Mouse (Mus musculus): Measurements from ENCODE around the gene Slain2. TPM values are rescaled to one million over a fixed set of nuclear protein-coding genes. Genes with fewer than 3 reads are reported as not detected.

Slain2 gene
- polyA plus RNA-seq (2014; fragmentation: Illumina TruSeq; extraction: RNeasy Lipid Tissue Mini Kit (QIAGEN cat#74804); ENCODE audit: low read depth, low replicate concordance) = 139 TPM

GRCm38 (mm10) chr5:72913648-72914557 lies at the start of gene Slain2:
Gene Slain2 (plus strand): TSS chr5:72914304.

DNA sequence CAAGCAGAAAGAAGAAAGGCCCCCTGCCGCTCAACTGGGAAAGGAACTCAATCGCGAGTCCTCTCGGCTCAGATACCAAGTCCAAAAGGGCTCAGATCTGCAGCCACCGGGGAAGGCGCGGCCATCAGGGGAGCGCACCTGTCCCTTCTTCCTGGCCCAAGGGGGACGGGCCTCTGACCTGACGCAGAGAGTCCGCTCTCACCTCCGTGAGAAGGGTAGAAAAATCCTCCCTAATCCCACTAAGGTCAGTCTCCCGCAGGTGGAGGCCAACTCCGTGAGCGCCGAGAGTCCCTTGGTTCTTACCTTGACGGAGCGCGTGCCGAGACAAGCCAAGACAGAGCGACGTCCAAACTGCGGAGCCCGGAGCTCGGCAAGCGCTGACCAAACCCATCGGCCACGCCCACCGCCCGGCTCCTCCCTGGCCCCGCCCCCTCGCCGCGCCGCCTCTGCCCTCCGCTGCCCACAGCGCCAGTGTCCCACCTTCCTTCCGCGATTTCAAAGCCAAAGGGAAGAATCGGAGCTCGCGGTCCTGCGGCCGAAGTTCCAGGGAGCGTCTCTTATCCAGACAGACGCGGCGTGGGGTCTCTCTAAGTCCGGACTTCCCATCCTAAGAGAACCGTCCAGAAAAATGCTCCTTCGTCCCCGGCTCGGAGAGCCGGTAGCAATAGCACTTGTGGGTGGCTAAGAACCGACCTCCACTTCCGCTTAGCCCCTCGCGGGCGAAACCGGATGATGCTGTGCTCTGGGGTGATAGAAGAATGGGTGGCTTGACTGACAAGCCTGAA lies 45.8 kb upstream of the Slain2 start, which contains the start of gene Tec:
Gene Tec, minus strand, starts transcription at position 393 of the 785 bp plus-strand sequence.

DNA sequence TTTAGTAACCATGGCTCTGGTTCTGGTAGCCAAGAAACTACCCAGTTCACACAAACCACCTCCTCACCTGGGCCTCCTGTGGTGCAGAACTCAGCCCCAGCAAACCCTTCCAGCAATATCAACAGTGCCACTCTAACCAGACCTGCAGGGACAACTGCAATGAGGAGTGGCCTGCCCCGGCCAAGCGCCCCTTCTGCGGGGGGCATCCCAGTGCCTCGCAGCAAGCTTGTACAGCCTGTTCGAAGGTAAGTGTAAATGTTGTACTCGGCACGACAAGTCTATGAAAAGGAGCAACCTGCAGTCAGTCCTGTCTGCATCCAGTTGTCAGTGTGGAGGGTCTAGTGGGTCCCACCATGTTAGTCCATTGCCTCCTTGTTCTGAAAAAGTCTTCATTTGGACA lies 60.5 kb downstream of the Slain2 start, which contains the start of gene Gm10135:
Gene Gm10135, minus strand, starts transcription at position 101 of the 400 bp plus-strand sequence.

DNA sequence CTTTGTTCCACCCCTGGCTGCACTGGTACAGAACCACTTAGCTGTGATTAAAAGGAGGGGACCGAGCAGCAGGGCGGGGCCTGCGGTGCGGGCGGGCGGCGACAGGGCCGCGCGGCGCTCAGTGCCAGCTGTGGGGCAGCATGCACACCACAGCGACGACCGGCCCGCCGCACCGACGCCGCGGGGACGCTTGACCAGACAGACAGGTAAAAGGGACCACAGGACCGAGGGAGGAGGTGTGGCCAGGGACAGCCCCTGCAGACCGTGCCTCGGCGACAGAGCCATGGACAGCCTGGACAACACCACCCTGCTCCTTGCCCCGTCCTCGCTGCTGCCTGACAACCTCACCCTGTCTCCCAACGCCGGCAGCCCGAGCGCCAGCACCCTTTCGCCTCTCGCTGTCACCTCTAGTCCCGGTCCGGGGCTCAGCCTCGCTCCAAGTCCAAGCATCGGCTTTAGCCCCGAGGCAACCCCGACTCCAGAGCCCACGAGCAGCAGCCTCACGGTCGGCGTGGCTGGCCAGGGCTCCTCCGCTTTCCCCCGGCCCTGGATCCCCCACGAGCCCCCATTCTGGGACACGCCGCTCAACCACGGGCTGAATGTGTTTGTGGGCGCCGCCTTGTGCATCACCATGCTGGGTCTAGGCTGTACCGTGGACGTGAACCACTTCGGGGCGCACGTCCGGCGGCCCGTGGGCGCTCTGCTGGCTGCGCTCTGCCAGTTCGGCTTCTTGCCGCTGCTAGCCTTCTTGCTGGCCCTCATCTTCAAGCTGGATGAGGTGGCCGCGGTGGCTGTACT lies 92.9 kb downstream of the Slain2 start, which contains the start of gene Slc10a4:
Gene Slc10a4, plus strand, starts transcription at position 100 of the 798 bp plus-strand sequence.

Other genes with a start within 250 kb of the Slain2 start
- 0.60 TPM for gene Txk, start 161.5 kb upstream of the Slain2 start, polyA plus RNA-seq (2014; fragmentation: Illumina TruSeq; extraction: RNeasy Lipid Tissue Mini Kit (QIAGEN cat#74804); ENCODE audit: low read depth, low replicate concordance)
- 21.4 TPM for gene Tec, start 45.8 kb upstream of the Slain2 start, polyA plus RNA-seq (2014; fragmentation: Illumina TruSeq; extraction: RNeasy Lipid Tissue Mini Kit (QIAGEN cat#74804); ENCODE audit: low read depth, low replicate concordance)
- not detected for gene Gm10135, start 60.4 kb downstream of the Slain2 start, polyA plus RNA-seq (2014; fragmentation: Illumina TruSeq; extraction: RNeasy Lipid Tissue Mini Kit (QIAGEN cat#74804); ENCODE audit: low read depth, low replicate concordance)
- gene Slc10a4, start 92.6 kb downstream of the Slain2 start, polyA plus RNA-seq (2014; fragmentation: Illumina TruSeq; extraction: RNeasy Lipid Tissue Mini Kit (QIAGEN cat#74804); ENCODE audit: low read depth, low replicate concordance) = 5.8 TPM

Data from sigmoid colon, adult 10 weeks (tissue).